Comparison of ENCODE assay signal across 20 mouse cellular contexts in the genomic region with DNA sequence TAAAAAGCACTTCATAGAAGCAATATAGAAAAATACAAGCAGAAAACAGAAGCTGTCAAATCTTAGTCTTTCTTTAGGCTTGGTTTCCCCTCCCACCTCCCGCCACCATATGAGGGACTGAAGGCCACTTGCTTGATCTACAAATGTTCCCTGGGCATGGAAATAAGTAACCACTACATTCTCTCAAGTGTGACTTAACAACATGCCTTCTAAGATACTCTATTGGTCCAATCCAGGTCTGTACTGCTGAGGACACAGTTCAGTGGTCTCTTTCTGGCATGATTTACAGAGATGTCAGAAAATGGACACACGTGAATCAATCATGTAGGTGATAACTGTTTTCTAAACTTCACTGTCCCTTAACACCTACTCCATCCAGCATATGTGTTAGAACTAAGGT. TPM values are rescaled to one million over a fixed set of nuclear protein-coding genes. Genes with fewer than 3 reads are reported as not detected.
DNase-seq lines count a peak whose midpoint lies in the region; ATAC-seq and TF ChIP-seq lines count a peak whose summit lies in the region.
"Had no signal": no experiment of that assay in that cellular context is flagged by ENCODE, and none has a peak within 500 bp of the region (broad histone marks: within the 10 kb centered on the region; RNA-seq: fewer than 3 reads in every experiment).

No protein-coding gene starts in this region.

- H3K4me3 ChIP-seq in kidney, adult 2 months (ENCODE audit: insufficient read depth, low read depth, low read length): no peak overlapping the region
- H3K4me3 ChIP-seq in kidney, embryonic 14.5 days (ENCODE audit: low read length): no peak overlapping the region
- H3K4me3 ChIP-seq in kidney, embryonic 15.5 days (replicated peaks): no peak overlapping the region
- H3K4me3 ChIP-seq in kidney, postnatal 0 days (replicated peaks; ENCODE audit: low read depth, low read length): no peak overlapping the region
- H3K4me3 ChIP-seq: embryonic facial prominence, embryonic 10.5 days; embryonic facial prominence, embryonic 12.5 days; forebrain, embryonic 13.5 days; forebrain, embryonic 15.5 days had no signal

- WGBS in kidney, adult 2 months: 47% methylated on average over 2 of the region's 2 CpGs
- WGBS in kidney, embryonic 14.5 days: 89% methylated on average over 2 of the region's 2 CpGs
- WGBS in kidney, embryonic 15.5 days: 75% methylated on average over 2 of the region's 2 CpGs
- 63% methylated on average over 2 of the region's 2 CpGs for WGBS in kidney, postnatal 0 days

- no peak for ATAC-seq in kidney, embryonic 14.5 days (ENCODE audit: low FRiP score, low TSS enrichment)
- 0 out of 2 replicates have a peak, but pooled peaks have one; percentile 64 for ATAC-seq in kidney, embryonic 15.5 days (replicated peaks; ENCODE audit: low FRiP score)
- peak; percentile 89 for ATAC-seq in kidney, postnatal 0 days (replicated peaks; ENCODE audit: low FRiP score, low read depth)
- ATAC-seq: forebrain, embryonic 13.5 days; forebrain, embryonic 15.5 days had no signal

- peak; percentile 65 for DNase-seq in kidney, adult 2 months
- DNase-seq in kidney, adult 18-20 months: no peak
- DNase-seq in kidney, postnatal 0 days (ENCODE audit: low spot score): peak; percentile 32
- DNase-seq in kidney, postnatal 10 days: no peak
- peak; percentile 30 to 54 for DNase-seq in kidney, postnatal 36 days
- DNase-seq in adrenal gland, postnatal 4 days (ENCODE audit: low spot score in 2 of 2): no peak
- DNase-seq: adrenal gland, adult 2 months; adrenal gland, postnatal 10 days; adrenal gland, postnatal 25 days; cerebellum, adult 11-12 months; cerebellum, adult 2 months; cerebellum, adult 9-10 months; cerebellum, postnatal 10 days; cerebellum, postnatal 25 days had no signal

- TF ChIP-seq POLR2A in kidney, adult 2 months (IDR thresholded peaks at IDR 0.05; ENCODE audit: low read depth, low read length): no peak

- no peaks in the 10 kb centered on the region for H3K9me3 ChIP-seq in kidney, embryonic 14.5 days (ENCODE audit: control insufficient read depth, low read length)
- H3K9me3 ChIP-seq in kidney, embryonic 15.5 days (replicated peaks): no peaks in the 10 kb centered on the region
- no peaks in the 10 kb centered on the region for H3K9me3 ChIP-seq in kidney, postnatal 0 days (replicated peaks; ENCODE audit: low read length)
- H3K9me3 ChIP-seq: embryonic facial prominence, embryonic 10.5 days; embryonic facial prominence, embryonic 12.5 days; forebrain, embryonic 13.5 days; forebrain, embryonic 15.5 days had no signal

- no peaks in the 10 kb centered on the region for H3K27me3 ChIP-seq in kidney, adult 2 months (replicated peaks; ENCODE audit: control insufficient read depth, insufficient read depth, low read length)
- no peaks in the 10 kb centered on the region for H3K27me3 ChIP-seq in kidney, embryonic 14.5 days (ENCODE audit: control insufficient read depth, insufficient read depth, low read length)
- H3K27me3 ChIP-seq in kidney, embryonic 15.5 days: no peaks in the 10 kb centered on the region
- no peaks in the 10 kb centered on the region for H3K27me3 ChIP-seq in kidney, postnatal 0 days (ENCODE audit: insufficient read depth, low read length)
- H3K27me3 ChIP-seq: embryonic facial prominence, embryonic 12.5 days; forebrain, embryonic 13.5 days; forebrain, embryonic 15.5 days had no signal

- H3K9ac ChIP-seq in kidney, embryonic 14.5 days (ENCODE audit: low read depth, low read length): no peak overlapping the region
- no peak overlapping the region for H3K9ac ChIP-seq in kidney, embryonic 15.5 days
- no peak overlapping the region for H3K9ac ChIP-seq in kidney, postnatal 0 days (ENCODE audit: low read depth, low read length)
- H3K9ac ChIP-seq: embryonic facial prominence, embryonic 12.5 days; forebrain, embryonic 13.5 days; forebrain, embryonic 15.5 days had no signal

- peak overlapping the region; percentile 35 for H3K27ac ChIP-seq in kidney, adult 2 months (ENCODE audit: insufficient read depth, low read depth, low read length)
- no peak overlapping the region for H3K27ac ChIP-seq in kidney, embryonic 14.5 days (ENCODE audit: low read depth, low read length)
- H3K27ac ChIP-seq in kidney, embryonic 15.5 days: 0 out of 2 replicates have a peak overlapping the region, but pooled peaks have one; percentile 41
- H3K27ac ChIP-seq in kidney, postnatal 0 days: no peak overlapping the region
- H3K27ac ChIP-seq: embryonic facial prominence, embryonic 10.5 days; embryonic facial prominence, embryonic 12.5 days; forebrain, embryonic 13.5 days; forebrain, embryonic 15.5 days had no signal

- no peak overlapping the region for H3K4me2 ChIP-seq in kidney, embryonic 14.5 days (replicated peaks; ENCODE audit: low read depth, low read length)
- no peak overlapping the region for H3K4me2 ChIP-seq in kidney, embryonic 15.5 days
- H3K4me2 ChIP-seq in kidney, postnatal 0 days (ENCODE audit: low read length): no peak overlapping the region
- H3K4me2 ChIP-seq: embryonic facial prominence, embryonic 12.5 days; forebrain, embryonic 13.5 days; forebrain, embryonic 15.5 days had no signal

- no peaks in the 10 kb centered on the region; the same call in 1 of the 2 replicates for H3K36me3 ChIP-seq in kidney, adult 2 months (ENCODE audit: control insufficient read depth, insufficient read depth, low read length)
- H3K36me3 ChIP-seq in kidney, embryonic 14.5 days (ENCODE audit: control insufficient read depth, insufficient read depth, low read length): peaks cover 16% of the 10 kb centered on the region; the same call in 1 of the 2 replicates
- H3K36me3 ChIP-seq in kidney, embryonic 15.5 days: peaks cover 31% of the 10 kb centered on the region
- H3K36me3 ChIP-seq in kidney, postnatal 0 days (ENCODE audit: insufficient read depth, low read length): 0 out of 2 replicates have a peak, but pooled peaks cover 2% of the 10 kb centered on the region

- peaks cover 24% of the 10 kb centered on the region for H3K4me1 ChIP-seq in kidney, adult 2 months (ENCODE audit: control insufficient read depth, insufficient read depth, low read length)
- no peaks in the 10 kb centered on the region for H3K4me1 ChIP-seq in kidney, embryonic 14.5 days (ENCODE audit: control insufficient read depth, insufficient read depth, low read length)
- no peaks in the 10 kb centered on the region for H3K4me1 ChIP-seq in kidney, embryonic 15.5 days
- no peaks in the 10 kb centered on the region for H3K4me1 ChIP-seq in kidney, postnatal 0 days (replicated peaks; ENCODE audit: insufficient read depth, low read length)
- H3K4me1 ChIP-seq: embryonic facial prominence, embryonic 10.5 days; embryonic facial prominence, embryonic 12.5 days; forebrain, embryonic 13.5 days; forebrain, embryonic 15.5 days had no signal

- no peak for TF ChIP-seq CTCF in kidney, adult 2 months (conservative IDR thresholded peaks at IDR 0.05; ENCODE audit: insufficient read depth, insufficient read length, low read depth, low read length)
- no peak for TF ChIP-seq CTCF in kidney, postnatal 0 days (IDR thresholded peaks at IDR 0.05; ENCODE audit: low read depth)

RNA-seq across cellular contexts. Expression of a gene that starts 42.5 kb away (rescaled TPM):
- polyA plus RNA-seq in kidney, adult 2 months (2012; rRNA removed): 10.1 and 13.9 TPM in 2 replicates
- polyA plus RNA-seq in kidney, embryonic 14.5 days (2014; fragmentation: Nextera tagmentation; extraction: Ambion mirVana): 11.0 and 15.8 TPM in 2 replicates
- polyA plus RNA-seq in kidney, embryonic 15.5 days (2015; fragmentation: Nextera tagmentation; extraction: Ambion mirVana): 11.3 TPM in 2 replicates
- 8.0 and 8.6 TPM in 2 replicates for polyA plus RNA-seq in kidney, postnatal 0 days (2015; fragmentation: Nextera tagmentation; extraction: Ambion mirVana)
- total RNA-seq in adrenal gland, postnatal 4 days (2021): 10 to 100 TPM; 32.1 to 33.9 TPM

Comparison
In these comparisons a context has a peak if more than half of its experiments do, and no peak if none do; other contexts are left out.
1. DNase-seq: peak in kidney, adult 2 months (single experiment), kidney, postnatal 0 days (single experiment) and kidney, postnatal 36 days (2 of 2); none in kidney, adult 18-20 months (single experiment), kidney, postnatal 10 days (single experiment) and adrenal gland, postnatal 4 days (0 of 2).
2. H3K27ac ChIP-seq: peak in kidney, adult 2 months (single experiment) and kidney, embryonic 15.5 days (single experiment); none in kidney, embryonic 14.5 days (single experiment) and kidney, postnatal 0 days (single experiment).